Mouse (Mus musculus) megakaryocyte-erythroid progenitor cell, adult 5-6 weeks (primary cell): ENCODE measurements at regions not wholly inside any gene's neighbourhood (a gene's known extent, or its start where the extent isn't known, plus 50 kb on each side); places are given as distances from the start of the nearest gene placed in this dataset.
A peak's percentile ranks its signal among the peaks of the same experiment; 100 is the strongest.
"Not testable (repeated sequence)": the region's sequence is repeated elsewhere in the genome, so short reads cannot be mapped to it uniquely, and the experiment has no call there.

ENCODE experiments used
- ATAC-seq: replicated peaks from 2 replicates; pipeline ENCODE4 v1.8.0; 2016; ENCODE audit warnings: mild to moderate bottlenecking, inconsistent platforms; ENCODE audit not compliant: severe bottlenecking, poor library complexity, low FRiP score, low TSS enrichment

DNA sequence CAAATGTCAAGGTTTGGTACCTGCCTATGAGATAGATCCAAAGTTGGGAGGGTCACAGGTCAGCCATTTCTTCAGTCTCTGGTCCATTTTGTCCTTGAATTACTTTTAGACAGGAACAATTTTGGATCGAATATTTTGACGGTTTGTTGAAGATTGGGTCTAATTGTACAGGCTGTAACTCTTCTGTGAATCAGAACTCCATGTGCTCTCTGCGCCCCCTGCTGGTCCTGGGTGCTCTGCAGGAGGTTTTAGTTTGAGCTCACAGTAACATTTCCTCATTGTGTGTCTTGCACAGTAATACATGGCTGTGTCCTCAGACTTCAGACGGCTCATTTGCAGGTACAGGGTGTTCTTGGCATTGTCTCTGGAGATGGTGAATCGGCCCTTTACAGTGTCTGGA is 158.1 kb downstream of the Adam6a start:
- peak; percentile 71; the same call in 1 of the 2 replicates for ATAC-seq

GRCm38 (mm10) chr12:113716406-113716805 is 172.7 kb downstream of the Adam6a start:
- ATAC-seq = peak; percentile 79

- peak; percentile 71 for ATAC-seq
Measured at GRCm38 (mm10) chr12:113735847-113736246, 192.1 kb downstream of the Adam6a start.

GRCm38 (mm10) chr12:113746277-113746676 is 202.6 kb downstream of the Adam6a start:
- no peak for ATAC-seq

DNA sequence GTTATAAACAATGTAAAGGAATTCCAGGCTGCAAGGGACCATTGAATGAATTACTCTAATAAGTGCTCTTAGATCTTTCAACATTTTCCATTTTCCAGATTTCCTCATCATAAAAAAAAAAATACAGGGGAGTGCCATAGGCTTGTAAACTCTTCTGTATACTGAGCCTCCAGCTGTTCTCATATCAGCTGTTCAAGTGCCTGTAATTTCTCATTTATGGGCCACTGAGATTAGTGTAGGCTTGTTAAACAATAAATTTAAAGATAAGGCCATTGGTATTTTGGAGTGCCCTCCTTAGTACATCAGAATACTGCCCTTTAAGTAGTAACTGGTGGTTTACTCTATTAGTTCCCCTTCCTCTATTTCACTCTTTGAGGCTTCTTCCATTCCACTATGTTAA is 204.3 kb downstream of the Adam6a start:
- no peak for ATAC-seq

DNA sequence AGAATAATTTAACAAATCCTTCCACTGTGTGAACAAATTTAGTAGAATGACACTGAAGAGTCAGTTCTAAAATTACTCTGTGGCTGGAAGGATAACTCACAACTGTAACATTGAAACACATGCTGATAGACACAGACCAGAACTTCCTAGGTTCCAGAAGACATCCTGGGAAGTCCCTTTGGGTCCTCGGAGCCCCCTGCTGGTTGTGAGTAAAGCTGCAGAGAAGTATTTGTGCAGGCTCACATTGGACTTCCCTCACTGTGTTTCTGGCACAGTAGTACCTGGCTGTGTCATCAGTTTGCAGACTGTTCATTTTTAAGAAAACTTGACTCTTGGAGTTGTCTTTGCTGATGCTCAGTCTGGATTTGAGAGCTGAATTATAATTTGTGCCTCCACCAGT is 225.9 kb downstream of the Adam6a start:
- ATAC-seq = peak; percentile 63; the same call in 1 of the 2 replicates

GRCm38 (mm10) chr12:113795876-113796275 is 252.2 kb downstream of the Adam6a start:
- ATAC-seq = 0 out of 2 replicates have a peak, but pooled peaks have one; percentile 55

DNA sequence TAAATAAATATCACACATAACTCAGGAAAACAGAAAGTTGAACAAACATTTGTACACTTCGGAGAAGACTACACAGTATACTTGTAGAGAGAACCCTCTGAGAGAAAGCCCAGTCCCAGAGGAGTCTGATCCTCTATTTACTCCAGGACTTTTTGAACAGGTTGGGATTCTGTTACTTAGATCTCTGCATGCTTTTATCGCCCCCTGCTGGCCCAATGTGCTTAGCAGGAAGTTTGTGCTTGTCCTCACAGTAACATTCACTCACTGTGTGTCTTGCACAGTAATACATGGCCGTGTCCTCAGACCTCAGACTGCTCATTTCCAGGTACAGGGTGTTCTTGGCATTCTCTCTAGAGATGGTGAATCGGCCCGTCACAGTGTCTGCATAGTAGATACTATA is 282.7 kb downstream of the Adam6a start:
- ATAC-seq = no peak

DNA sequence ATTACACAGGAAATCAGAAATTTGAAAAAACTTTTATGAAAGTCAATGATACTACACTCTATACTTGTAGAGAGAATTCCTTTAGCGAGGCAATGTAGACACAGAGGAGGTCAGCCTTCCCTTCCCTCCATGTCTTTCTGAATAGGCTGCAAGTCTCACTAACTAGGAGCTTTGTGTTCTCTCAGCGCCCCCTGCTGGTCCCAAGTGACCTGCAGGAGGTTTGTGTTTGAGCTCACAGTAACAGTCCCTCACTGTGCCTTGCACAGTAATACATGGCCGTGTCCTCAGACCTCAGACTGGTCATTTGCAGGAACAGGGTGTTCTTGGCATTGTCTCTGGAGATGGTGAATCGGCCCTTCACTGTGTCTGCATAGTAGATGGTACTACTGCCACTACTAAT is 315.2 kb downstream of the Adam6a start:
- peak; percentile 87 for ATAC-seq

DNA sequence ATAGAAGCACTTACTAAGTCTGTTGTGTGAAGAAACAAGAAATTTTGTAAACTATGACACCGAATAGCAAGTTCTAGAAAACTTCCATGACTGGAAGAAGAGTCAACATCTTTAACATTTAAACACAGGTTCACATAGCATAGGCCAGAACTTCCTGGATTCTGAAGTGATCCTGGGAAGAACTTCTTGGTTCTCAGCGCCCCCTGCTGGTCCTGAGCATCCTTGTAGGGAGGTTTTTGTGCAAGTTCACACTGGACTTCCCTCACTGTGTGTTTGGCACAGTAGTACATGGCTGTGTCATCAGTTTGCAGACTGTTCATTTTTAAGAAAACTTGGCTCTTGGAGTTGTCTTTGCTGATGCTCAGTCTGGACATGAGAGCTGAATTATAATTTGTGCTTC is 335.1 kb downstream of the Adam6a start:
- ATAC-seq = 0 out of 2 replicates have a peak, but pooled peaks have one; percentile 50

GRCm38 (mm10) chr12:113896152-113896551 is 352.4 kb downstream of the Adam6a start:
- ATAC-seq = peak; percentile 65; the same call in 1 of the 2 replicates

DNA sequence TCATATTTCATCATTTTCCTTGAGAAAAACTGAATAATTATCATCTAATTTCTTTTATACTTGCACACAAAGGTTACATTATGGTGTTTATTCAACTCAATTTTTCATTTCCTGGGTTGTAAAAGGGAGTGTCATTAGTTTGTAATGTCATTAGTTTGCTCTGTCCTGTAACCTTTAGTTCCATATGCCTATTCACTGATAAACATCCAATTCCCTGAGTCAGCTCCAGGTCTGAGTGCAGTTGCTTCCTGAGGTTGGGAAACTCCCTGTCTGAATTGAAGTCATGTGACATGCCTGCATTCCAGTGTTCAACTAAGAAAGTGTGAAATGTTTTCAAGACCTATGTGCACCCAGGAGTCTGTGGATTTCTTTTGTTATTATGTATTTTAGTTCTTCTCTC is 362.8 kb downstream of the Adam6a start:
- ATAC-seq = no peak

GRCm38 (mm10) chr12:113907751-113908150 is 364.0 kb downstream of the Adam6a start:
- ATAC-seq = no peak

DNA sequence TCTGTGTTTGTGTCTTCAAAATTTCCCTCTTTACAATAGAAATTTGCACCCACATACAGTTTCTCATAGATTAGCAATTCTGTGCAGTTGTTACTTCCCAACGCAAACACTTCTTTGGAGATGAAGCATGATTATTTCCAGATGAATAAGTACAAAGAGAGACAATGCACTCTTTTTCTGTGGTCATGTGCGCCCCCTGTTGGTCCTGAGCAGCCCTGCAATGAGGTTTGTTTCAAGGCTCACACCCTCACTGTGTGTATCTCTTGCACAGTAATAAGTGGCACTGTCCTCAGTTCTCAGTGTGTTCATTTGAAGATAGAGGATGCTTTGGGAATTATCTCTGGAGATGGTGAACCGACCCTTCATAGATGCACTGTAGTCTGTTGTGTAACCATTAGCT is 368.1 kb downstream of the Adam6a start:
- peak; percentile 73 for ATAC-seq

- no peak for ATAC-seq
Measured at GRCm38 (mm10) chr12:113940721-113941120, 397.0 kb downstream of the Adam6a start.

GRCm38 (mm10) chr12:113943661-113944327 is 400.1 kb downstream of the Adam6a start:
- not testable (repeated sequence) for ATAC-seq

DNA sequence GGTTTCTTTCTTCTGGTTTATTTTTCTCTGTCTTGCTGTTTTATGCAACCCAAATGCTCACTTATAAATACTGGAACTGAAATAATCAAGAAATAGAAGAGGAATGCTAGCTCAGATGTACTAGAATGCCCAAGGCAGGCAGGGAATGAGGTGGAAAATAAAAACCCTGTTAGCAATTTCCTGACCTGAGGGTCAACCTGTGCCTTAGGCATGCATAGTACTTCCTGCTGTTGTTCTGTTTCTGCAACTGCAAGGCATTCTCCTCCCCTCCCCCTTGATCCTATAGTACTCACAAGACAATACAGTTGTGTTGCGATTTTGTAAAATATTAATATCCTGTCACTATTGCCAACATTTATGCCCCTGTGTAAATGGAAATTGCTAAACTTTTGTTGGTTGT is 402.1 kb downstream of the Adam6a start:
- not testable (repeated sequence) for ATAC-seq

DNA sequence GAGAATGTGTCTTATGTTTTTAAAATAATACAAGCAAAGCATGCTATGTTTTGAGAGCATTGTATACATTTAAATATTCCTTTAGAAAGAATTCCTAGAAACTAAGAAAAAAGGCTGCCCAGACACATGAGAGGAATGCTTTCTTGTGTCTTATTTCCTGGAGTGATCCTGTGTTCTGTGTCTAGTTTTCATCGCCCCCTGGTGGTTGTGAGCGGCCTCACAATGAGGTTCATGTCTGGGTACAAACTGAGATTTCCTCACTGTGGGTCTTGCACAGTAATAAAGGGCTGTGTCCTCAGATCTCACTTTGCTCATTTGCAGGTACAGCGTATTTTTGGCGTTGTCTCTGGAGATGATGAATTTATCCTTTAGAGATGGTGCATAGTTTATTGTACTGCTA is 404.3 kb downstream of the Adam6a start:
- ATAC-seq = peak; percentile 95

- no peak for ATAC-seq
Measured at GRCm38 (mm10) chr12:113974271-113974670, 430.6 kb downstream of the Adam6a start.

DNA sequence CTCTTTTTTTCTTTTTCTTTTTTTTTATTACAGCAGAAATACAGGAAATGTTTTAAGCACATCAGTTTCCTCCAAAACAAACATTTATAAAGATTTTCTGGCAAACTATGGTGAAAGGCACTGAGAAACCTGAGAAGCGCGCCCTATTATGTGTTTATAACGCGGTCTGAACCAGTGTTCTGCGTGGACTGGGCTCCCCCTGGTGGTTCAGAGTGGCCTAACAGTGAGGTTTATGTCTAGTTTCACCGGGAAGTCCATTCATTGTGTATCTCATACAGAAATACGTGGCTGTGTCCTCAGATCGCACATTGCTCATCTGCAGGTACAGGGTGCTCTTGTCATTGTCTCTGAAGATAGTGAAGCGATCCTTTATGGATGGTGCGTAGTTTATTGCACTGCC is 437.9 kb downstream of the Adam6a start:
- ATAC-seq = peak; percentile 98

DNA sequence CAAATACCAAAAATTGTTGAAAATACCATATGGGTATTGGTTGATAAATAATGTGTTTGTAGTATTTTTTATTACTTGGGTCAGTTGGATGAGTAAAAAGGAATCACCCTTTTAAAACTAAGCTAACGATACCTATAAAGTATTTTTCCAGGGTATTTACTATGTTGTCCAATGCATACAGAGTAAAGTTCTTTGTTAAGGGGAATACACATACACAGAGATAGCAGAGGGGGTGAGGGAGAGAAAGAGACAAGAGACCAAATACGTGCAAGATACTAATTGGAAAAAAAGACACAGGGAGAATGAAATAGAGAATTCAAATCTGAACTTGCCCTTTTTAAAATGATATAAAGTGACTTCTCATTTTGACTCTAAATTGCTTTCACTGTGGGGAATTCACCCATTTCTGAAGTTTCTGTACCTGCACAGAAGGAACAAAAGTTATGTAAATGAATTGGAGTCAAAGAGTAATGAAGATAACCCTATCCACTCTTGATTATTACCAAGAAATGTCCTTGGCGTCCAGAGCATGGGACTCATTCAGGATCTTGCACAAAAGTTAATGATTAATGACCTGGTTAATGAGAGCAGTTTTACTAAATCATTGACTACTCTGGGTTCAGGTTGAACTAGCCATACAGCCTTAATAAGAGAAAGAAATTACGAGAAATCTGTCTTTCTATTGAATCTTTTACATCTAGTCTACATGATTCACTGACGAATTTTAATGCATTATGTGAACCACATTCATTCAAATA is 443.7 kb downstream of the Adam6a start:
- ATAC-seq = no peak
